Mouse (Mus musculus): Measurements from ENCODE around the gene Celf2. TPM values are rescaled to one million over a fixed set of nuclear protein-coding genes. Genes with fewer than 3 reads are reported as not detected.

Gene Celf2
- polyA plus RNA-seq, 1 experiment, result 127 TPM

GRCm38 (mm10) chr2:6553656-6554055 lies 955.7 kb downstream of the Celf2 start:
- Histone ChIP-seq H3K4me3 (ENCODE audit: insufficient read depth, low read length) (no peak overlapping the region), H3K27ac (ENCODE audit: insufficient read depth, low read depth, low read length) (no peak overlapping the region), H3K4me1 (ENCODE audit: control insufficient read depth, insufficient read depth, low read length) (peaks cover 7% of the 10 kb centered on the region)
- TF ChIP-seq POLR2A (IDR thresholded peaks at IDR 0.05; ENCODE audit: borderline replicate concordance, low read depth, low read length) (no peak), CTCF (IDR thresholded peaks at IDR 0.05; ENCODE audit: low read depth, low read length) (no peak)

- Histone ChIP-seq H3K4me1 (ENCODE audit: control insufficient read depth, insufficient read depth, low read length) (no peaks in the 10 kb centered on the region), H3K27ac (ENCODE audit: insufficient read depth, low read depth, low read length) (no peak overlapping the region), H3K4me3 (ENCODE audit: insufficient read depth, low read length) (no peak overlapping the region)
- TF ChIP-seq CTCF (IDR thresholded peaks at IDR 0.05; ENCODE audit: low read depth, low read length), result no peak
- TF ChIP-seq POLR2A (IDR thresholded peaks at IDR 0.05; ENCODE audit: borderline replicate concordance, low read depth, low read length), result no peak
Measured at GRCm38 (mm10) chr2:6549251-6549650, 960.1 kb downstream of the Celf2 start.

GRCm38 (mm10) chr2:6547139-6547664 lies 962.2 kb downstream of the Celf2 start:
- H3K27ac ChIP-seq (ENCODE audit: insufficient read depth, low read depth, low read length), result no peak overlapping the region
- H3K4me3 ChIP-seq (ENCODE audit: insufficient read depth, low read length), result no peak overlapping the region

GRCm38 (mm10) chr2:6546462-6547138 lies 962.8 kb downstream of the Celf2 start:
- Histone ChIP-seq H3K4me1 (ENCODE audit: control insufficient read depth, insufficient read depth, low read length) (no peaks in the 10 kb centered on the region), H3K4me3 (ENCODE audit: insufficient read depth, low read length) (no peak overlapping the region), H3K27ac (ENCODE audit: insufficient read depth, low read depth, low read length) (no peak overlapping the region)
- TF ChIP-seq CTCF (IDR thresholded peaks at IDR 0.05; ENCODE audit: low read depth, low read length) (no peak), POLR2A (IDR thresholded peaks at IDR 0.05; ENCODE audit: borderline replicate concordance, low read depth, low read length) (no peak)

More at GRCm38 (mm10) chr2:6547139-6547664, 962.2 kb downstream of the Celf2 start:
- no peak for TF ChIP-seq POLR2A (IDR thresholded peaks at IDR 0.05; ENCODE audit: borderline replicate concordance, low read depth, low read length)
- TF ChIP-seq CTCF (IDR thresholded peaks at IDR 0.05; ENCODE audit: low read depth, low read length), result no peak
- no peaks in the 10 kb centered on the region for H3K4me1 ChIP-seq (ENCODE audit: control insufficient read depth, insufficient read depth, low read length)

- Histone ChIP-seq H3K4me3 (ENCODE audit: insufficient read depth, low read length) (no peak overlapping the region), H3K27ac (ENCODE audit: insufficient read depth, low read depth, low read length) (no peak overlapping the region), H3K4me1 (ENCODE audit: control insufficient read depth, insufficient read depth, low read length) (no peaks in the 10 kb centered on the region)
- TF ChIP-seq CTCF (IDR thresholded peaks at IDR 0.05; ENCODE audit: low read depth, low read length) (no peak), POLR2A (IDR thresholded peaks at IDR 0.05; ENCODE audit: borderline replicate concordance, low read depth, low read length) (no peak)
Measured at GRCm38 (mm10) chr2:6545127-6545931, 964.0 kb downstream of the Celf2 start.

GRCm38 (mm10) chr2:6543650-6544049 lies 965.7 kb downstream of the Celf2 start:
- peaks cover 6% of the 10 kb centered on the region; the same call in 1 of the 2 replicates for H3K4me1 ChIP-seq (ENCODE audit: control insufficient read depth, insufficient read depth, low read length)
- no peak overlapping the region for H3K27ac ChIP-seq (ENCODE audit: insufficient read depth, low read depth, low read length)
- no peak overlapping the region for H3K4me3 ChIP-seq (ENCODE audit: insufficient read depth, low read length)
- TF ChIP-seq CTCF (IDR thresholded peaks at IDR 0.05; ENCODE audit: low read depth, low read length) (no peak), POLR2A (IDR thresholded peaks at IDR 0.05; ENCODE audit: borderline replicate concordance, low read depth, low read length) (no peak)

GRCm38 (mm10) chr2:6542556-6543180 lies 966.7 kb downstream of the Celf2 start:
- no peak overlapping the region for H3K4me3 ChIP-seq (ENCODE audit: insufficient read depth, low read length)
- H3K27ac ChIP-seq (ENCODE audit: insufficient read depth, low read depth, low read length), result no peak overlapping the region
- peaks cover 7% of the 10 kb centered on the region; the same call in 1 of the 2 replicates for H3K4me1 ChIP-seq (ENCODE audit: control insufficient read depth, insufficient read depth, low read length)
- no peak for TF ChIP-seq CTCF (IDR thresholded peaks at IDR 0.05; ENCODE audit: low read depth, low read length)

- Histone ChIP-seq H3K4me3 (ENCODE audit: insufficient read depth, low read length) (no peak overlapping the region), H3K4me1 (ENCODE audit: control insufficient read depth, insufficient read depth, low read length) (peaks cover 7% of the 10 kb centered on the region; the same call in 1 of the 2 replicates), H3K27ac (ENCODE audit: insufficient read depth, low read depth, low read length) (no peak overlapping the region)
- TF ChIP-seq POLR2A (IDR thresholded peaks at IDR 0.05; ENCODE audit: borderline replicate concordance, low read depth, low read length) (no peak), CTCF (IDR thresholded peaks at IDR 0.05; ENCODE audit: low read depth, low read length) (no peak)
Measured at GRCm38 (mm10) chr2:6540825-6541224, 968.5 kb downstream of the Celf2 start.

- no peak for TF ChIP-seq CTCF (IDR thresholded peaks at IDR 0.05; ENCODE audit: low read depth, low read length)
- no peak for TF ChIP-seq POLR2A (IDR thresholded peaks at IDR 0.05; ENCODE audit: borderline replicate concordance, low read depth, low read length)
- H3K4me3 ChIP-seq (ENCODE audit: insufficient read depth, low read length), result no peak overlapping the region
- H3K4me1 ChIP-seq (ENCODE audit: control insufficient read depth, insufficient read depth, low read length), result peaks cover 7% of the 10 kb centered on the region; the same call in 1 of the 2 replicates
- H3K27ac ChIP-seq (ENCODE audit: insufficient read depth, low read depth, low read length), result no peak overlapping the region
Measured at GRCm38 (mm10) chr2:6540092-6540491, 969.3 kb downstream of the Celf2 start.

Measured in bone marrow macrophage, adult 2 months (primary cell).